Mouse (Mus musculus) gastrocnemius, postnatal 36 days (tissue): Measurements from ENCODE around the gene Mmp14. TPM values are rescaled to one million over a fixed set of nuclear protein-coding genes. Genes with fewer than 3 reads are reported as not detected.

Experiments used
- DNase-seq, 2 experiments: peaks; one replicate each; pipeline ENCODE4 v3.0.0; 2022
- intact Hi-C: fragments of 180-260 bp; cut with DNase I; formaldehyde crosslinking; loops from one replicate; pipeline ENCODE4 v1.15.1; 2025
- total RNA-seq, 2 experiments: library from RNA; stranded (reverse); gene quantifications; 2 replicates each; pipeline ENCODE4 v1.2.3; 2021

The Mmp14 gene
- total RNA-seq, 2 experiments from 2014 or later: 10.7 to 10.8 TPM

GRCm38 (mm10) chr14:54464293-54465005 lies 33.0 kb downstream of the Mmp14 start:
- intact Hi-C loops: no loop called here
- DNase-seq: peak; percentile 52 to 54

- intact Hi-C loops: no loop called here
- no peak for DNase-seq
Observed at GRCm38 (mm10) chr14:54471467-54471866, 40.1 kb downstream of the Mmp14 start.

GRCm38 (mm10) chr14:54472671-54473070 lies 41.3 kb downstream of the Mmp14 start:
- no peak for DNase-seq
- intact Hi-C loops: no loop called here

- intact Hi-C loops: no loop called here
- no peak for DNase-seq
Observed at GRCm38 (mm10) chr14:54474744-54475143, 43.3 kb downstream of the Mmp14 start.

GRCm38 (mm10) chr14:54475941-54476844 lies 44.8 kb downstream of the Mmp14 start, which contains the start of gene Rem2:
Rem2 (plus strand) TSS chr14:54476100.
- DNase-seq: no peak
- intact Hi-C loops: no loop called here

GRCm38 (mm10) chr14:54477172-54477909 lies 45.9 kb downstream of the Mmp14 start:
- intact Hi-C loops: no loop called here

GRCm38 (mm10) chr14:54479451-54479920 lies 48.1 kb downstream of the Mmp14 start:
- no peak for DNase-seq
- intact Hi-C loops: no loop called here

More at GRCm38 (mm10) chr14:54477172-54477909, 45.9 kb downstream of the Mmp14 start:
- no peak for DNase-seq

- intact Hi-C loops: no loop called here
- DNase-seq: no peak
Observed at GRCm38 (mm10) chr14:54480673-54481072, 49.3 kb downstream of the Mmp14 start.

GRCm38 (mm10) chr14:54481402-54481801 lies 50.0 kb downstream of the Mmp14 start:
- intact Hi-C loops: no loop called here
- DNase-seq: no peak

GRCm38 (mm10) chr14:54482498-54482897 lies 51.1 kb downstream of the Mmp14 start:
- DNase-seq: no peak
- intact Hi-C loops: no loop called here

GRCm38 (mm10) chr14:54485899-54486298 lies 54.5 kb downstream of the Mmp14 start:
- no peak for DNase-seq
- intact Hi-C loops: no loop called here

- intact Hi-C loops: no loop called here
- no peak for DNase-seq
Observed at GRCm38 (mm10) chr14:54487732-54488131, 56.3 kb downstream of the Mmp14 start.

- DNase-seq: no peak
- intact Hi-C loops: no loop called here
Observed at GRCm38 (mm10) chr14:54488350-54488749, 56.9 kb downstream of the Mmp14 start.

- intact Hi-C loops: no loop called here
- no peak for DNase-seq
Observed at GRCm38 (mm10) chr14:54492345-54493131, 61.1 kb downstream of the Mmp14 start.

GRCm38 (mm10) chr14:54493236-54493635 lies 61.8 kb downstream of the Mmp14 start:
- no peak for DNase-seq
- intact Hi-C loops: no loop called here

- intact Hi-C loops: no loop called here
- peak; percentile 48 to 50 for DNase-seq
Observed at GRCm38 (mm10) chr14:54494234-54494633, 62.8 kb downstream of the Mmp14 start.
